Mouse (Mus musculus) thymus, postnatal 14 days (tissue): ENCODE measurements around the gene Eif3k.
"Not testable (repeated sequence)": the region's sequence is repeated elsewhere in the genome, so short reads cannot be mapped to it uniquely, and the experiment has no call there.

Experiments used
- DNase-seq: peaks from one replicate; pipeline ENCODE4 v3.0.0; 2021

Eif3k gene

GRCm38 (mm10) chr7:28984452-28984851, 2.8 kb upstream of the Eif3k start:
- DNase-seq, result no peak

- DNase-seq, result no peak
These were observed 2.2 kb upstream of the Eif3k start for GRCm38 (mm10) chr7:28983849-28984248.

- DNase-seq, result peak; percentile 78
These were observed 1.5 kb upstream of the Eif3k start for GRCm38 (mm10) chr7:28983141-28983564.

- peak; percentile 93 for DNase-seq
These were observed 780 bp upstream of the Eif3k start for GRCm38 (mm10) chr7:28982274-28983013.

GRCm38 (mm10) chr7:28977556-28977955, 4.1 kb downstream of the Eif3k start:
- no peak for DNase-seq

GRCm38 (mm10) chr7:28973025-28973424, 8.6 kb downstream of the Eif3k start:
- peak; percentile 32 for DNase-seq

- DNase-seq, result peak; percentile 84
These were observed 9.1 kb downstream of the Eif3k start for GRCm38 (mm10) chr7:28972542-28972985.

GRCm38 (mm10) chr7:28971770-28972269, 9.8 kb downstream of the Eif3k start:
- no peak for DNase-seq

- DNase-seq, result no peak
These were observed 10.6 kb downstream of the Eif3k start for GRCm38 (mm10) chr7:28971029-28971428.

GRCm38 (mm10) chr7:28969672-28970394, 11.8 kb downstream of the Eif3k start:
- no peak for DNase-seq

- DNase-seq, result no peak
These were observed 12.4 kb downstream of the Eif3k start for GRCm38 (mm10) chr7:28969271-28969670.

- DNase-seq, result not testable (repeated sequence)
These were observed 13.5 kb downstream of the Eif3k start for GRCm38 (mm10) chr7:28968120-28968519.

- DNase-seq, result no peak
These were observed 14.7 kb downstream of the Eif3k start for GRCm38 (mm10) chr7:28966751-28967505.

GRCm38 (mm10) chr7:28966181-28966580, 15.5 kb downstream of the Eif3k start:
- DNase-seq, result no peak

GRCm38 (mm10) chr7:28965346-28965840, 16.3 kb downstream of the Eif3k start:
- no peak for DNase-seq

GRCm38 (mm10) chr7:28963399-28963923, 18.2 kb downstream of the Eif3k start:
- DNase-seq, result no peak

- DNase-seq, result peak; percentile 100
These were observed 19.6 kb downstream of the Eif3k start, which contains the start of gene Actn4 for GRCm38 (mm10) chr7:28961927-28962670. Gene Actn4, minus strand, starts transcription at chr7:28962340.

- DNase-seq, result no peak
These were observed 20.1 kb downstream of the Eif3k start for GRCm38 (mm10) chr7:28961584-28961926.

- no peak for DNase-seq
These were observed 21.2 kb downstream of the Eif3k start for GRCm38 (mm10) chr7:28960354-28961046.

- no peak for DNase-seq
These were observed 22.1 kb downstream of the Eif3k start for GRCm38 (mm10) chr7:28959505-28960045.

GRCm38 (mm10) chr7:28958770-28959169, 22.9 kb downstream of the Eif3k start:
- no peak for DNase-seq
